Mouse (Mus musculus) heart, adult 2 months (tissue): ENCODE data around the gene Gm14399.
"Not testable (repeated sequence)": the region's sequence is repeated elsewhere in the genome, so short reads cannot be mapped to it uniquely, and the experiment has no call there.

Experiments
- CTCF ChIP-seq: fragments of 200-600 bp; IDR thresholded peaks from 2 replicates; pipeline ENCODE4 v1.8.1; 2022; ENCODE audit warnings: antibody characterized with exemption, mild to moderate bottlenecking, moderate library complexity
- POLR2A ChIP-seq: fragments of 200-500 bp; IDR thresholded peaks from 2 replicates; pipeline ENCODE4 v1.6.1; 2011; ENCODE audit warnings: mild to moderate bottlenecking, low read depth, low read length, control low read depth; ENCODE audit not compliant: insufficient read depth

GRCm38 (mm10) chr2:175175401-175176180 lies 33.8 kb upstream of the Gm14399 start, which contains the start of gene Gm14443:
- TF ChIP-seq POLR2A, CTCF: not testable (repeated sequence)
